Mouse (Mus musculus) embryo, embryonic 10 days (tissue): ENCODE measurements at regions not wholly inside any gene's neighbourhood (a gene's known extent, or its start where the extent isn't known, plus 50 kb on each side); places are given as distances from the start of the nearest gene placed in this dataset.

ENCODE experiments used
- DNase-seq: peaks from one replicate; pipeline ENCODE4 v3.0.0-alpha.2; 2015; ENCODE audit warnings: low spot score

- no peak for DNase-seq
Measured at GRCm38 (mm10) chr13:30085446-30085845, 50.8 kb upstream of the Mboat1 start.

DNA sequence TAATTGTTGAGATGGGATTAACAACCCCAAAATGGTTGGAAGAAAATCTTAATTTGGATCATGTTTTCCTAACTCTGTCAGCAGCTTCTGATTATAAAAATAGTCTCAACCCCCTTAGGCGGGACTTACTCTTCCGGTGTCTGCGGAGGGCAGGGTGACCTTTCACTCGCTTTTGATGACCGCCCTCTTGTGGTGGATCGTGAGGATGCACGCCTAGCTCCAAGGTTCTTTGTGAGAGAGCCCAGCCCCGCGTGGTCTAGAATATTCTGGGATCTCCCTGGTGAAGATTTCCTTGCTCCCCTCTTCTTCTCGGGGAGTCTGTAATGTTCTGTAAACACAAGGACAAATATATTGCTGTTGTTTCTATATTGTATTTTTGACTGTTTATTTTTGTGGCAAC lies 51.3 kb upstream of the Mboat1 start:
- DNase-seq = peak; percentile 98

DNA sequence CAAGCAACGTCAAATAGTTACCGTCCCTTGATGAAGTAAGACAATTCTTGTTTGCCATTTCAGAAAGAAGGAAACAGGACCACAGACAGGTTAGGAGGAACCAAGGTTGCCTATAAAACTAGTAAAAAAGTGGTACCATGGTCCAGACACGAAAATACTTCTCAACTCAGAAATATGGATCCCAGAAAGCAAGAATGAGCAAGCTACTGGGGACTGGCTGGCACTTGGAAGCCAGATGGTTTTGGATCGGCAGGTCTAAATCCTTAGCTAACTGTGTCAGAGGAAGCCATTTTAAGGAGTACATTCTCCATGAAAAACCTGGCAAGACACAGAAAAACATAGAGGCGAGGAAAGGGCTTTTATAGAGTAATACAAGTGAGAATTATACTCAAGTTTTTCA lies 51.9 kb upstream of the Mboat1 start:
- no peak for DNase-seq

GRCm38 (mm10) chr13:30083949-30084348 lies 52.3 kb upstream of the Mboat1 start:
- no peak for DNase-seq

DNA sequence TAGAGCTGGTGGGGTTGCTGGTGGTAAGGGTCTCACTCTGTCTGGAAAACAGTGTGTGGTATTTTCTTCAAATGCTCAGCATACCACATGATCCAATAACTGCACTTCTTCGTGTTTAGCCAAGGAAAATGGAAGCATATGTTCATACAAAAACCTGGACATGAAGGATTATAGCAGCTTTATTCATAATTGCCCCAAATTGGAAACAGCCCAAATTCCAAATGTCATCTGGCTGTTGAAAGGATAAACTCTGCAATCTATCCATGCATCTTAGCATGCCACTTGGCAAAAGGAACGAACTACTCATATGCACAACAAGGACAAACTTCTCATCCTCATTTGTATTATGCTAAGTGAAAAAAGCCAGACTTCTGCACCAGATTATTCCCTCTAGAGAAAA lies 53.5 kb upstream of the Mboat1 start:
- DNase-seq = no peak

DNA sequence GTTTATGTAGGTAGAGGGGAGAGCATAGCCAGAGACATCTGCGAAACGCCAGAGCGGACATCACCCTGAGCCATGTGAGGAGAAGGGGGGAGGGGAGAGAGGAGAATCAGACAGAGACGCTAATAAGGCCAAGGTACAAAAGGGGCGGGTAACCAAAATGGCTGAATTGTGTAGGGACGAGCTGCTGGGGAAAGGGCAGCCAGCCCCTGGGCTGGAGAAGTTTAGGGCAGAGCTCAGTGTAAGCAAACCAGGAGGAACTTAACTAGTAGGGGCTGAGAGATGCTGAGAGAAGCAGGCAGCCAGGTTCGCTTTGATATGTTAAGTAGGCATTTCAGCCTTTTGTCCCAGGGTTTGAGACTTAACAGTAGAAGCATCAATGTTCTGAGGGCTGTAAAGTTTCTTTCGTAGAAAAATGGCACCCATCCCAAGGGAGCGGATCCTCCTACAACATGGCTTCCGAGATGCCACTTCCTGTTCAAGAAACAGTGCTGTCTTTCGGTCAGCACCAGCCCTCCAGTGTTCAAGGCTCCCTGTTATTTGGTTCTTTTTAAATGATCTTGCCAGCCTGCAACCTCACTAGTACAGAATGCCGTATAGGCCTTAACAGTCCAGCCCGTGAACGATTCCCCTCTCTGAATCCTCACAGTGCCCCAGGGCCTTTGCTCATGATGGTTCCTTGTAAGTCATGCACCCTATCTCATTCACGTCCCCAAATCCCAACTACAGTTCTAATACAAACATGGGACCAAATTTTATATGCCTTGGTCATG lies 55.4 kb upstream of the Mboat1 start:
- no peak for DNase-seq

- no peak for DNase-seq
Measured at GRCm38 (mm10) chr13:30074517-30075064, 61.7 kb upstream of the Mboat1 start.

DNA sequence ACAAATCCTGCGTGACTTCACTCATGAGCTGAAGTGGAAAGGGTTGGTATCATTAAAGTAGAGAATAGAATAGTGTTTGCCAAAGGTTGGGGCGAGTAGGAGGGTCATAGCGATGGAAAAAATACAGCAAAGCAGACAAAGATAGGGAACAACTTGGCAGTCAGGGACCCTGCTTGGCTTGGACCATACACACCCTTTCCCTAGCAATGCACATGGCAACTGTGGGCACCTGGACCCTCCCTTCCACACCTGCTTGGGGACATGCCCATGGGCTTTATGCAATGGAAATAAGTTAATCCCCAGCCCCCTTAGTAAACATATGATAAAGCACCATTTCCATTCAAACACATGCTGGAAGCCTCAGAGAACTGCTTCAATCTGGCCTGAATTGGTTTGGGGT lies 62.2 kb upstream of the Mboat1 start:
- DNase-seq = no peak

- no peak for DNase-seq
Measured at GRCm38 (mm10) chr13:30069397-30069796, 66.9 kb upstream of the Mboat1 start.

GRCm38 (mm10) chr13:30067581-30068375 lies 68.5 kb upstream of the Mboat1 start:
- no peak for DNase-seq

- DNase-seq = no peak
Measured at GRCm38 (mm10) chr13:30065520-30065919, 70.8 kb upstream of the Mboat1 start.

DNA sequence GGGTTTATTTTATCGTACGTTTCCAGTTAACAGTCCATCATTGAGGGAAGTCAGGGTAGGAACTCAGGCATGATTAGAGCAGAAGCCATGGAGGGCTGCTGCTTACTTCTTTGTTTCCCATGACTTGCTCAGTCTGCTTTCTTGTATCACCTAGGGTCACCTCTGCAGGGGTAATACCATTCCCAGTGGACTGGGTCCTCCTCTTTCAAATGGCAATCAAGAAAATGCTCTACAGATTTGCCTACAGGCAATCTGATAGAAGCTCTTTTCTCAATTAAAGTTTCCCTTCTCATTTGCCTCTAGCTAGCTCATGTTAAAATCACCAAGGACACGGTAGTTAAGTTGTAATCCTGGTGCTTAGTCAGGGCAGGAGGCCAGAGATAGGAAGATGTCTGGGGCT lies 72.5 kb upstream of the Mboat1 start:
- no peak for DNase-seq

GRCm38 (mm10) chr13:30062285-30062684 lies 74.0 kb upstream of the Mboat1 start:
- no peak for DNase-seq

GRCm38 (mm10) chr13:30055141-30055645 lies 69.3 kb upstream of the E2f3 start:
- DNase-seq = no peak

GRCm38 (mm10) chr13:30051891-30052550 lies 66.2 kb upstream of the E2f3 start:
- DNase-seq = peak; percentile 69

GRCm38 (mm10) chr13:30050745-30051508 lies 65.1 kb upstream of the E2f3 start:
- DNase-seq = no peak

DNA sequence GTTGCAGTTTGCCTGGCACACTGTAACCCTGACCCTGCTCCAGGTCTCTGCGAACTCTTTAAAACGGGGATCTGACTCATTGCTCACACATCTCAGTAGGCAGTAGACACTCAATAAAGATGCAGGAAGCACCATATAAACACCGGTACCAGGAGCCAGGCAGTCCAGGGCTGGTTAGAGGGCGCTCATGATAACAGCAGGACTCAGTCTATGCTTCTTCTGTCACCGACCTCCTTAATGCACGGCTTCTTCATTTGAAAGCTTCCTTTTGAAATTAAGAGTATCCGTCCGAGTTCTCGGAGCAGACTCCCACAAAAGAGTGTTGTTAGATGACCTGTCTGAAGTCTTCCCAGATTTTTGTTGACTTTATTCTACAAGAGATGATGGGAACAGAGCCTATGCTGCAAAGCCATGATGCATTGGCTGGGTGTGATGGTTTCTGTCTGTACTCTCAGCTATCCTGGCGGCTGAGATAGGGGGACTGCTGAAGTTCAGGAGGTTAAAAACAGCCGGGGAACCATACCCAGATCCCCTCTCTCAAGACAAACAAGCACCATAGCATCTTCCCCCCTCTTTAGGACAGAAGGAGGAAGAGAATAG lies 62.5 kb upstream of the E2f3 start:
- no peak for DNase-seq

GRCm38 (mm10) chr13:30046504-30047169 lies 60.8 kb upstream of the E2f3 start:
- DNase-seq = no peak

DNA sequence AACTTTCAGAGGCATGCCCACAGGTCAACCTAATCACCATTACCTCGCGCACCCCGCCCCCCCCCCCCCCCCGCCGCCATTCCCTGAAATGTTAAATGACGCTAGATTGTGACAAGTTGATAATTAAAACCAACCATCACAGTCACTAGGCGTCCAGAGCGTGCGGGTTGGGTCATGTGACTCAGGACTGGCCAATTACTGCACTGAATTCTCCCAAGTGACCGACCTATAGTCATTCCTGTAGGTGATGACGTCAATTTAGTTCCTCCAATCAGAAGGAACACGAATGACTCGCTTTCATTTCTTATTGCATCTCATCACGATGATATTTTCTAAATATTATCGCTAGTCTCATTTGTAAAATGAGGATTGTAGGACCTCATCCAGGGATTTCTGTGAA lies 60.2 kb upstream of the E2f3 start:
- DNase-seq = no peak

GRCm38 (mm10) chr13:30045225-30045624 lies 59.4 kb upstream of the E2f3 start:
- DNase-seq = no peak

GRCm38 (mm10) chr13:30044790-30045189 lies 58.9 kb upstream of the E2f3 start:
- no peak for DNase-seq
